Mouse (Mus musculus) embryo, embryonic 10 days (tissue): Measurements from ENCODE around the gene Folr1.

ENCODE experiments used
- DNase-seq: peaks from one replicate; pipeline ENCODE4 v3.0.0-alpha.2; 2015; ENCODE audit warnings: low spot score

Gene Folr1

GRCm38 (mm10) chr7:101870629-101871028, at the start of gene Folr1:
Gene Folr1, minus strand, starts transcription at chr7:101870788.
- no peak for DNase-seq

- DNase-seq: peak; percentile 88
Observed at GRCm38 (mm10) chr7:101918071-101918470, 47.5 kb upstream of the Folr1 start.

GRCm38 (mm10) chr7:101911982-101912381, 41.4 kb upstream of the Folr1 start:
- DNase-seq: peak; percentile 24

DNA sequence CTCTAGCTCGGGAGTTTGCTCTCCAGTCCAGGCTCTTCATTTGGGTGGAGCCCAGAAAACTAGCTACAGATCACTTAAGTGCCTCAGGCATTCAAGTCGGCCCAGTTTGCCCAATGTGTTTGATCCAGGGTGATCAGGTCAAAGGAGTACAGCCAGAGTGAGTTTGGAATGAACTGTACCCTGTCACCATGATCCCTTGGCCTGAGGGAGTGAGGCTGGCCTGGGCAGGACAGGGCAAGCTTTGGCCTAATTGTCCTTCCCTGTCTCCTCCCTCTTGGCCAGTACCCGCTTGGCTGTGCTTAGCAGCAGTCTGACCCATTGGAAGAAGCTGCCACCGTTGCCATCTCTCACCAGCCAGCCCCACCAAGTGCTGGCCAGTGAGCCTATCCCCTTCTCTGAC, 39.5 kb upstream of the Folr1 start:
- DNase-seq: no peak

- no peak for DNase-seq
Observed at GRCm38 (mm10) chr7:101908367-101908766, 37.8 kb upstream of the Folr1 start.

GRCm38 (mm10) chr7:101906696-101907095, 36.1 kb upstream of the Folr1 start:
- no peak for DNase-seq

- DNase-seq: no peak
Observed at GRCm38 (mm10) chr7:101906287-101906681, 35.7 kb upstream of the Folr1 start, which contains the start of gene Tomt. Gene Tomt, minus strand, starts transcription at chr7:101906359.

DNA sequence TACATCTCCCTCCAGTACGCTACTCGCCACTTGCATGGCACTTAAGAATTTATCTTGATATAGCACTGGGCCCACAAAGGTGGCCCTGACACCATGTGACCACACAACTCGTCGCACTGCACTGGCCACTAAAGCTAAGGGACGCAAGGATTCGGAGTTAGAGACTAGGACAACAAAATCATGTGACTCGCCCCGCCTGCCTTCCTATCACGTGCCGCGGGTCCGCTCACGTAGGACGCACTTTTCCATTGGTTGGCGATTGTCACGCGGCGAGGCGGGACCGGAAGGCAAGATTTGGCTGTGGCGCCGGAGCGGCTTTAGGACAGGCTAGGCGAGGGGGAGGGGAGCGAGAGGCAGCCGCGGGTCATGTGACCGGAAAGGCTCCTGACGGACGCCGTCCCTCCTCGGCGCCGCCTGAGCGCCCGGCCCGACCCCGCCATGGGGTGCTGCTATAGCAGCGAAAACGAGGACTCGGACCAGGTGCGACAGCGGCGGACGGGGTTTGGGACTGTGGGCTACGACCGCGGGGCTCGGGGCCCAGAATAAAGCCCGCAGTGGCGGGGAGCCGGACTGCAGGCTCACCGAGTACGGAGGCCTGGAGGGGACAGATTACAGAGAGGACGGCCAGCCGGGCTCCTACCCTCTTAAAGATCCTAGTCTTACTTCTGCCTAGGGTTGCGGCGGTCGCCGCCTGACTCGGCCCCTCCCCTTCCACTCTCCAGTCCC, 35.1 kb upstream of the Folr1 start, which contains the start of gene Lamtor1:
Lamtor1 (plus strand) TSS at position 344 of the 726 bp plus-strand sequence.
- peak; percentile 100 for DNase-seq

GRCm38 (mm10) chr7:101902846-101903245, 32.3 kb upstream of the Folr1 start:
- DNase-seq: no peak

- no peak for DNase-seq
Observed at GRCm38 (mm10) chr7:101901969-101902368, 31.4 kb upstream of the Folr1 start.

- DNase-seq: no peak
Observed at GRCm38 (mm10) chr7:101900331-101901097, 29.9 kb upstream of the Folr1 start.

DNA sequence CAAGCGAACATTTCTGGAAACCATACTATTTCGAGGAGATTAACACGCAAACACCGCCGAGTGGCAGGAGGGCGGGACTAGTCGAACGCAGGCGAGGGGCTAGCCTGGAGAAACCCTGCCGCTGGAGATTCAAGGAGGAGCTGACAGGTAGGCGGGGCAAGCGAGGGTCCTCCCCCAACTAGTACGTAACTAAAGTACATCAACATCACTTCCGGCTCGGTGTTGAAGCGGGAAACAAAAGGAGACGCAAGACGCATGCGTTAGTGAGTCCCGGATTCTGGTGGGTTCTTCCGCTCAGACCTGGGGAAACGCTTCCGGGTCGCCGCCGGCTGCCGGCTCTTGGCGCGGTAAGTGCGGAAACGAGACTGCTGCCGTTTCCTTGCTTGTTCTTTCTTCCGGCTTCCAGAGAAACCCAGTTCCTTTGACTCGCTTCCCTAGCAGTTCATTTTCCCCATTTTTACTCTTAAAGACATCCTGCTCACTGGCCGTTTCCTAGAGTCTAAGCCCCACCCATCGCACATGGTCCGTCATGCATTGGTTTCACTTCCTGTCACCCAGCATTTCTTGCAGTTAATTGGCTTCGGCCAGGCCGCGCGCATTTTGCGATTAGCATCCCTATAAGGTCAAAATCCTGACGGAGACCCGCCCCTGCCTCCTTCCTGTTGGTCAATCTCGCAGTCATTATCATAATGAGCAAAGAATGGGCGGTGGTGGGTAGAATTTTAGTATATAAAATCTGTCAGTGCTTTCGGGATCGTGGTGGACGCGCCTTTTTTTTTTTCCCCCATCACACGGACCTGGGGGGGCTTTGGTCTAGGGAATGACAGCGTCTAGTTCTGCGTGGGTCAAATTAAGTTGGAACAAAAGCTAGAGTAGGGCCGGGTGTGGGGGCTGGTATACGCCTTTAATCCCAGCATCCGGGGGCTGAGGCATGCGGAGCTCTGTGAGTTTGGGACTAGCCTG, 25.8 kb upstream of the Folr1 start:
- DNase-seq: peak; percentile 100

DNA sequence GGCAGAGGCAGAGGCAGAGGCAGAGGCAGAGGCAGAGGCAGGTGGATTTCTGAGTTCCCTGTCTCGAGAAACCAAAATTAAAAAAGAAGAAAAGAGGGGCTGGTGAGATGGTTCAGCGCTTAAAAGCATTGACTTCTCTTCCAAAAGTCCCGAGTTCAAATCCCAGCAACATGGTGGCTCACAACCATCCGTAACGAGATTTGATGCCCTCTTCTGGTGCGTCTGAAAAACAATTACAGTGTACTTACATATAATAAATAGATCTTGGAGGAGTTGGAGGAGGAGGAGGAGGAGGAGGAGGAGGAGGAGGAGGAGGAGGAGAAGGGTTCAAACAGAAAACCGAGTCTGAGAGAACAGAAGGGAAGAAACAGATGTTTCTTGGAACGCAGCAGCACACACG, 25.1 kb upstream of the Folr1 start:
- DNase-seq: no peak

DNA sequence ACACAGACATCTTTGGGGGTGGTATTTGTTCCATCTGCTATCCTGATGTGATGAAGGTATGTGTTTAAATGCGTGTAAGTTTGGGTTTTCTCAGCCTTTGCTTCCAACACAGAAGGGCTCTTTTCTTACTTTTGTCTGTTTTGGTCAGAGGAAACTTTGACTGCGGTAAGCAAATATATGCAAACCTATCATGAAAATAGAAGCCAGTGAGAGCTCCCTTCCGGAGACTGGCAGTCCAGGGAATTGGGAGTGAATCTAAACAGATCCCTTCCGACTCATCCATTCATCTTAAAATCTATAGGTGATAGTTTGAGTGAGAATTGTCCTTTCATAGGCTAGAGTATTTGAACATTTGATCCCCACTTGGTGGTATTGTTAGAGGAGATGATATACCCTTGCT, 17.9 kb upstream of the Folr1 start:
- DNase-seq: no peak

DNA sequence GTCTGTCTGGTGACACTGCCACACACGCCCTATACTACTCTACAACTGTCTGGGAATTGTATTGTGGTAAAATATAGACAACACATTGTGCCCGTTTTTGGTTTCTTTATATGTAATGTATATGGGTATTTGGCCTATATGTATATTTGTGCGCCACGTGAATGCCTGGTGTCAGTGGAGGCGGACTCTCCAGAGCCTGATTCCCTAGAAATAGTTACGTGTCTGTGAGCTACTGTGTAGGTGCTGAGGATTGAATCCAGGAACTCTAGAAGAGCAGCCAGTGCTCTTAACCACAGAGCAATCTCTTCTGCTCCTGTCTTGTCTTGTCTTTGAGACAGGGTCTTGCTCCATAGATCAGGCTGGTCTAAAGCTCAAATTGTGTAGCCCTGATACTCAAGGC, 15.7 kb upstream of the Folr1 start:
- DNase-seq: no peak

GRCm38 (mm10) chr7:101884160-101884559, 13.6 kb upstream of the Folr1 start:
- no peak for DNase-seq

GRCm38 (mm10) chr7:101882413-101883154, 12.0 kb upstream of the Folr1 start:
- DNase-seq: no peak

DNA sequence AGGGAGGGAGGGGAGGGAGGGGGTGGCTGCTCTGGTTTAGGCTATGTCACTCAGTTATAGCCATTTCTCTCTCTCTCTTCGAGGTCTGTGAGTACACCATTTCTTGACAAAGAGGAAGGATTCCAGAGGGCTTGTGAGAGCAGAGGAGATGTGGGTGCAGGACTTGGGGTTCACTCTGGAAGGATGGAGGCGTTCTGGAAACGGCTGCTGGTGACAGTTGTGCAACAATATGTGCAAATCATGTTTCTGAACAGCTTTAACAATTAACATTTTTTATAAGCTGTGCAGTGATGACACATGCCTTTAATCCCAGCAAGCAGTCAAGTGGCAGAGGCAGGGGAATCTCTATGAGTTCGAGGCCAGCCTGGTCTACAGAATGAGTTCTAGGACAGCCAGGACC, 10.3 kb upstream of the Folr1 start:
- DNase-seq: no peak

DNA sequence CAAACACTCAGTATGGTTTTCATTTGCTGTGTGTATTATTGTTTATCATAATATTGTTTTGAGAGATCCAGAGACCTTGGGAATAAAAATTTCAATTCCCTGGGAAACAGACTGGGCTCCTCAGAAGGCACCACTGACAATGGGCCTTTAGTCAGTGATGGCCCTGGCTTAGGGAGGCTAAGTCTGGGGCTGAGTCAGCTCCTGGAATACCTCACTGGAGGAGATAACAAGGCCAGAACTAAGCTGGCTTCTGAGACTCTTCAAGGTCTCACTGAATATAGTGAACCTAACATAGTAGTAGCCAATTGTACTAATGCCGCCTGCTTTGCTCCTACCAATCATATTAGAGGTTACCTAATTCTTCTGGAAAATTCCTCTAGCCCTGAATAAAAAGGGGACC, 5.4 kb upstream of the Folr1 start:
- no peak for DNase-seq

- no peak for DNase-seq
Observed at GRCm38 (mm10) chr7:101871296-101871695, 708 bp upstream of the Folr1 start.

GRCm38 (mm10) chr7:101869163-101869500, 1.5 kb downstream of the Folr1 start:
- no peak for DNase-seq
